Mouse (Mus musculus) bone marrow macrophage, adult 2 months (primary cell): ENCODE data around the gene Dnaaf3.

Experiments used
- CTCF ChIP-seq: IDR thresholded peaks from 2 replicates; pipeline ENCODE4 v1.5.1; 2012; ENCODE audit warnings: low read depth, mild to moderate bottlenecking, low read length, moderate library complexity
- POLR2A ChIP-seq: IDR thresholded peaks from 2 replicates; pipeline ENCODE4 v1.6.1; 2012; ENCODE audit warnings: mild to moderate bottlenecking, low read depth, low read length, borderline replicate concordance

DNA sequence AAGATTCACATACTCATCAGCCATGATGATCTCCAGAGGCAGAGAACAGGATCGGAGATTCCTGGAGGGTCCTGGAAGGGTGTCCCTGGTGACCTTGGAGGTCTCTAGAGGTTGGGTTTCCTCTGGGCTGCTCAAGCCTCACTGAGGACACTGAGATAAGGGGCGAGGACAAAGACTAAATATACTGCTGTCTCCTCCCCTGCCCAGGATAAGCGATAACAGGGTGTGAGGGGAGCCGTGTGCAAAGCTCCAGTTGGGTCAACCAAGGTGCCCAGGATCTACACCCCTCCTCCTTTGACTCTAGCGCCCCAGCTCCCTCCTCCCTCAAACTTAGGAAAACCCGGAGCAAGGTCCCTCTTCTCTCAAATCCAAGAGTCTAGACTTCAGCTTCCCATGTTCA, 10.0 kb downstream of the Dnaaf3 start:
- no peak for TF ChIP-seq POLR2A
- TF ChIP-seq CTCF = no peak
